Mouse (Mus musculus) ES-Bruce4 (cell line): ENCODE results near the gene Ddx28. TPM values are rescaled to one million over a fixed set of nuclear protein-coding genes. Genes with fewer than 3 reads are reported as not detected.

ENCODE experiments used
- H3K27ac ChIP-seq: 2 replicates; pipeline ENCODE4 v1.5.1; 2012; ENCODE audit warnings: low read length, inconsistent platforms; ENCODE audit not compliant: insufficient read depth
- H3K27me3 ChIP-seq: 2 replicates; pipeline ENCODE4 v1.6.1; 2012; ENCODE audit warnings: mild to moderate bottlenecking, low read length, inconsistent platforms; ENCODE audit not compliant: control insufficient read depth, poor library complexity, insufficient read depth, severe bottlenecking
- H3K36me3 ChIP-seq: 2 replicates; pipeline ENCODE4 v1.6.1; 2012; ENCODE audit warnings: inconsistent platforms, mild to moderate bottlenecking, low read length, moderate library complexity; ENCODE audit not compliant: control insufficient read depth, poor library complexity, insufficient read depth, severe bottlenecking
- H3K4me1 ChIP-seq: one replicate; pipeline ENCODE4 v1.8.1; 2011; ENCODE audit warnings: low read length; ENCODE audit not compliant: control insufficient read depth, insufficient read depth
- H3K4me3 ChIP-seq: 2 replicates; pipeline ENCODE4 v1.5.1; 2011; ENCODE audit warnings: low read depth, mild to moderate bottlenecking, low read length
- H3K9ac ChIP-seq: 2 replicates; pipeline ENCODE4 v1.6.1; 2012; ENCODE audit warnings: low read depth, mild to moderate bottlenecking, inconsistent platforms; ENCODE audit not compliant: poor library complexity, severe bottlenecking
- H3K9me3 ChIP-seq: replicated peaks from 2 replicates; pipeline ENCODE4 v1.6.1; 2012; ENCODE audit warnings: mild to moderate bottlenecking, low read length, inconsistent platforms; ENCODE audit not compliant: control insufficient read depth, poor library complexity, insufficient read depth, severe bottlenecking
- CTCF ChIP-seq: IDR thresholded peaks from one replicate; pipeline ENCODE4 v1.8.1; 2011; ENCODE audit warnings: low read depth, low read length
- EP300 ChIP-seq: IDR thresholded peaks from 2 replicates; pipeline ENCODE4 v1.6.1; 2011; ENCODE audit warnings: low read depth, low read length; ENCODE audit not compliant: insufficient read depth
- POLR2A ChIP-seq: IDR thresholded peaks from one replicate; pipeline ENCODE4 v1.8.1; 2011; ENCODE audit warnings: low read length; ENCODE audit not compliant: insufficient read depth
- polyA plus RNA-seq: library from polyadenylated mRNA; stranded (reverse); fragments of >200 nt; gene quantifications from 2 replicates; pipeline ENCODE4 v1.2.4, GENCODE M21; 2011; ENCODE audit warnings: low read depth; ENCODE audit not compliant: missing spikeins, insufficient read depth, insufficient read length

The Ddx28 gene
- polyA plus RNA-seq, 1 experiment: 8.7 TPM

- H3K4me3 ChIP-seq: no peak overlapping the region
- H3K36me3 ChIP-seq: peaks cover 12% of the 10 kb centered on the region
- H3K27me3 ChIP-seq: no peaks in the 10 kb centered on the region
- peak overlapping the region; percentile 79 for H3K27ac ChIP-seq
- no peaks in the 10 kb centered on the region for H3K9me3 ChIP-seq
- H3K9ac ChIP-seq: no peak overlapping the region
- TF ChIP-seq POLR2A (no peak), EP300 (no peak), CTCF (no peak)
- H3K4me1 ChIP-seq: no peaks in the 10 kb centered on the region
Observed at GRCm38 (mm10) chr8:106055038-106055437, 43.4 kb upstream of the Ddx28 start.

GRCm38 (mm10) chr8:106054190-106054811 lies 42.6 kb upstream of the Ddx28 start:
- Histone ChIP-seq H3K4me3 (no peak overlapping the region), H3K27ac (peak overlapping the region; percentile 79)
- TF ChIP-seq EP300 (0 out of 2 replicates have a peak, but pooled peaks have one; percentile 53), CTCF (no peak)

DNA sequence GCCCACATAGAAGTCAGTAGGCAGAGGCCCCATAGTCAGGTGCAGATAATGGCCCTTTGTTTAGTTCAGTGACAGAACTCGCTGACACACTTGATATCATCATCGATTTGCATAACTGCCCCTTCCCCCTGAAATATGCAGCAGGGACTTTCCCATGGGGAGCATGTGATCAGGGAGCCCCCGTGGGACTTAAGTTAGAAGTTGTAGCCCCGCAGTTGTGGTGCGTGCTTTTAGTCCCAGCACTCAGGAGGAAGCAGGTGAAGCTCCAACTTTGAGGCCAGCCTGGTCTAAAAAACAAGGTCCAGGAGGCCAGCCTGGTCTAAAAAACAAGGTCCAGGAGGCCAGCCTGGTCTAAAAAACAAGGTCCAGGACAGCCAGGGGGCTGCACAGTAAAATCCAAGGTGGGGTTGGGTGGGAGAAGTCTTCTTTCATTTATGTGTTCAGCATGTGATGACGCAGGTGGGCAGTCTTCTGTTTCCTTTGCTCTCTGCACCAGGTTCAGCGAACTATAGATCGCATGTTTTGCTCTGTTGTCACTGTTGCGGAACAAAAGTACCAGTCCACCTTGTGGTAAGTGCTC lies 40.9 kb upstream of the Ddx28 start:
- Histone ChIP-seq H3K9ac (no peak overlapping the region), H3K36me3 (peaks cover 13% of the 10 kb centered on the region), H3K27ac (no peak overlapping the region), H3K9me3 (no peaks in the 10 kb centered on the region), H3K4me1 (no peaks in the 10 kb centered on the region), H3K27me3 (no peaks in the 10 kb centered on the region), H3K4me3 (no peak overlapping the region)
- TF ChIP-seq POLR2A: no peak
- no peak for TF ChIP-seq EP300
- TF ChIP-seq CTCF: no peak

More at GRCm38 (mm10) chr8:106054190-106054811, 42.6 kb upstream of the Ddx28 start:
- H3K9me3 ChIP-seq: no peaks in the 10 kb centered on the region
- no peaks in the 10 kb centered on the region for H3K4me1 ChIP-seq
- H3K27me3 ChIP-seq: no peaks in the 10 kb centered on the region
- H3K36me3 ChIP-seq: peaks cover 13% of the 10 kb centered on the region
- H3K9ac ChIP-seq: no peak overlapping the region

DNA sequence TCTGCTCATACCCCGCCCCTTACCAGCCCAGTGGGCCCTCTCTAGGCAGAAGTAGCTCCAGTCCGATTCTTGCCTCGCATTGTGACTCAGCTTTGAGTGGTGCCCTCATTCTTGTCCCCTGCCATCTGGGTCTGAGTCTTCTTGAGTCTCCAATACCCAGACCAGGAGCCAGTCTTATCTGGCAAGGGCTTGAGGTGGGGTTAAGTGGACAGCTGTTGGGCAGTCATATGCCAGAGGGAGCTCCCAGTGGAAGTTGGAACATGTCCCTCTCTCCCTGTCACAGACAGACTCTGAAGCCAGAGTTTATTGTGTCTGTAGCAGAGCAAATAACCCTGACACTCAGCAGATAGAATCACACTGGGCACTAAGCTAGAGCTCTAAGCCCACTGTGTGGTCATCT lies 39.4 kb upstream of the Ddx28 start:
- TF ChIP-seq POLR2A: no peak
- TF ChIP-seq CTCF: no peak
- TF ChIP-seq EP300: no peak
- H3K4me3 ChIP-seq: no peak overlapping the region

DNA sequence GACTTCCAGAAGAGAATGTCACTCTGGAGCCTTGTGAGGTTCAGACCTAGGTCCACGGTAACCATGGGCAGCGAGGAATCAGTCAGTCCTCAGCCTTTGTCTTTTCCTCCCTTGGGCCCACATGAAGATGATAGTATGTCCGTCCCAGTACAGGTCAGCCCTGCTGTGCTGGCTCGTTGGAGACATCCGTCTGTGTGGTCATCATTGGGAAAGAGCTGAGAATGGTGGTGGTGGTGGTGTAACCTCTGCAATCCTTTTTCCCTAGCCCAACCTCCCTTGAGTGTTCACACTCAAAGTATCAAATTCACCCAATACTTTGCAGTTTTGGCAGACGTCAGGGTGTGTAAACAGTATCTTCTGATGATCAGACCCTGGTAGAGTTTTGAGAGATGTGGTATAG lies 38.2 kb upstream of the Ddx28 start:
- Histone ChIP-seq H3K27me3 (no peaks in the 10 kb centered on the region), H3K9ac (no peak overlapping the region), H3K4me3 (no peak overlapping the region), H3K9me3 (no peaks in the 10 kb centered on the region), H3K4me1 (no peaks in the 10 kb centered on the region), H3K36me3 (peaks cover 16% of the 10 kb centered on the region), H3K27ac (no peak overlapping the region)
- TF ChIP-seq POLR2A: no peak
- no peak for TF ChIP-seq EP300
- no peak for TF ChIP-seq CTCF

More for the DNA sequence above, 39.4 kb upstream of the Ddx28 start:
- H3K27ac ChIP-seq: no peak overlapping the region
- H3K27me3 ChIP-seq: no peaks in the 10 kb centered on the region
- H3K36me3 ChIP-seq: peaks cover 13% of the 10 kb centered on the region
- no peaks in the 10 kb centered on the region for H3K9me3 ChIP-seq
- no peak overlapping the region for H3K9ac ChIP-seq
- no peaks in the 10 kb centered on the region for H3K4me1 ChIP-seq

- Histone ChIP-seq H3K9ac (no peak overlapping the region), H3K4me3 (no peak overlapping the region), H3K9me3 (no peaks in the 10 kb centered on the region), H3K27me3 (no peaks in the 10 kb centered on the region), H3K4me1 (no peaks in the 10 kb centered on the region), H3K36me3 (peaks cover 9% of the 10 kb centered on the region), H3K27ac (no peak overlapping the region)
- no peak for TF ChIP-seq POLR2A
- no peak for TF ChIP-seq CTCF
- no peak for TF ChIP-seq EP300
Observed at GRCm38 (mm10) chr8:106047854-106048630, 36.4 kb upstream of the Ddx28 start.
